Mouse (Mus musculus) fibroblast of lung, adult 2 months (primary cell): ENCODE data around the gene Coq6.

Experiments used
- DNase-seq: peaks from one replicate; pipeline ENCODE4 v3.0.0-alpha.2; 2011; ENCODE audit warnings: low read depth

The Coq6 gene

DNA sequence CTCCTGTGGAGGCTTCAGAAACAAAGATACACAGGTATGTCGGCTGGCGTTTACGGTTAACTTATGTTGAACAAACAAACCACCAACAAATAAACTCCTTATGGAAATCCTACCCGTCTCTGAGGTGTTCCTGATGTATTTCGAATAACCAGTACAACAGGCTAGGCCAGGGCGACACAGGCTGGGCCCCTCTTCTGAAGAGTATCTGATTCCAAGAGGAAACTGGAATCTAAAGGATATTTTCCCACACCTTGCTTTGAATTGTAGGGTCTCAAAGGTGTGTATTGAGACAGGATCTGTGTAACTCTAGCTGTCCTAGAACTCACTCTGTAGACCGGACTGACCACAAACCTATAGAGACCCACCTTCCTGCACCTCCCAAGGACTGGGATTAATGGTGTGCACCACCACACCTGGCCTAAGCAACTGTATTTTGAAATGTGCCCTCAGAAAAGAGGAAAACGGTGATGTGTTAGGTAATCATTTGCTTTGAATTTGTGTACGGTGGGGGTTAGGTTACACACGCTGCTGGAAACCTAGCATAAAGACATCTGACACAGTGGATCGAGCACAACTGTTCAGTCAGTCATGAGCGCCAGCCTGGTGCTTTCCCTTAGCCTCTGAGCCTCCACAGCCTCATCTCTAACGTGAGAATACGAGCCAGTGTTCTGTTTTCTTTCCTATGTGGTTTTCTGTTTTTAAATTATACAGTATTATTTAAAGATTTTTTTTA, 35.7 kb downstream of the Coq6 start:
- DNase-seq = no peak

- DNase-seq = no peak
Measured at GRCm38 (mm10) chr12:84397685-84398084, 36.2 kb downstream of the Coq6 start.

DNA sequence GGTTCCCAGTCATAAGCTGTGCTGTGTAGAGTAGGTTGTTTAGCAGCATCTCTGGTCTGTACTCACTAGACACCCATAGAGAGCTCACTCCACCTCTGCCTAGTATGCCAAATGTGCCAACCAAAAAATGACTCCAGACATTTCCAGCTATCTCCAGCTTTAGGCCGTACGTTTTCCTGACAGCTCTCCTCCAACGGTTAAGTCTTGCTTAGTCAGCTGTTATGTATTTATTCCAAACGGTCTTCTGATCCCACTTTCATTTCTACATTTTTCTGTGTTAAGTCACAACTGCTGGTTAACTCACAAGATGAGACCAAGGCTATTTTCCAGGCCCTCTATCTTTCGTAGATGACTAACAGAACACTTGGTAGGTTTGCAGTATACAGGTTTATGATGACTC, 37.2 kb downstream of the Coq6 start:
- no peak for DNase-seq

- no peak for DNase-seq
Measured at GRCm38 (mm10) chr12:84399135-84399534, 37.7 kb downstream of the Coq6 start.

DNA sequence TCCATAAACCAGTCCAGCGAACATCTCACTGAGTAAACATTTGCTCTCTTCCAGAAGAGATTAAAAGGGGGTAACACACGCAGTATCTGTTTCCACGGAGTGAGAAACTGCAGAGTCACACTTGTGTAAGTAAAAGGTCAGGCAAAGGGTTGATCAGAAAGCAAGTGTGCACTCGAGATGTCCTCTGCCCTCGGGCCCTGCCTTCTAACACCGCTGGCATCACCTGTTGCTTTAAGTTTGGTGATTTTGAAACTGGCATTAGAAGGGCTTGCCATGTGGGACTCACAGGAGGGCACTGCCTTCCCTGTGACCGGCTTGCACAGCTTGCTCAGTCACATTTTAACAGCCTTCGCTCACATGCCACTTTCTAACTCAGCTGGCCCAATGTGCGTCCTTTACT, 38.2 kb downstream of the Coq6 start:
- DNase-seq = no peak

DNA sequence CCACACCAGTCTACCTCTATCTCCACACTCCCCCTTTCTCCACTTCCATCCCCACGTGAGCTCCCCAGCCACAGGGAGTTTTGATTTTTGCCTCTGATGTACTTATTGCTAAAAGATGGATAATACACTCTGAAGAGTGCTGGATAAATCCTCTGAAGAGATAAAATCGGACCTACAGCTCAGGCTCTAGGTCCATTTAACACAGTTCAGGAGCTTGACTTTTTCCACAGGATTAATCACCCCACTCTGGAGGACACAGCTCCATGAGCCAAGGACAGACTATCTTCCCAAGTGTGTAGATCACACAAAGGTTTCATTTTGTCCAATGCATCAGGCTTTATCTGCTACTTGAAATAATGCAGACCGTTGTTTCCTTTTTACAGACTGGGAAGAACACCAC, 38.6 kb downstream of the Coq6 start:
- DNase-seq = no peak

- no peak for DNase-seq
Measured at GRCm38 (mm10) chr12:84400653-84401052, 39.2 kb downstream of the Coq6 start.

DNA sequence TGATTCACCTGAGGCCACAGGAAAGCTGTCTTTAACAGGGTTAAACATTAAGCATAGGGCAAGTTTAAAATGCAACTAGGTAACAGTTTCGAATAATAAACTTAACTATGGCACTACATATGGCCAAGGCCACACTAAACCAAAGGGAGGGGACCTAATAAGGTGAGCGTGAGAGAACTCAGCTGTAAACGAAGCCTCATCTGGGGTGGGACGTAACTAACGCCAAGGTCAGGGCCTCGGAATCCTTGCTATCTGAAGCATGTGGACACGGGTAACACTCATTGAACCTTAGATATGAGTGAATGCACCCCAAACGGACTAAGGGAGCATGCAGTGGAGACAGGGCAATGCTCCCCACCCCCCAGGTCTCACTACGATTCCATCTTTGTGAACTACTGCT, 41.5 kb downstream of the Coq6 start:
- DNase-seq = no peak

DNA sequence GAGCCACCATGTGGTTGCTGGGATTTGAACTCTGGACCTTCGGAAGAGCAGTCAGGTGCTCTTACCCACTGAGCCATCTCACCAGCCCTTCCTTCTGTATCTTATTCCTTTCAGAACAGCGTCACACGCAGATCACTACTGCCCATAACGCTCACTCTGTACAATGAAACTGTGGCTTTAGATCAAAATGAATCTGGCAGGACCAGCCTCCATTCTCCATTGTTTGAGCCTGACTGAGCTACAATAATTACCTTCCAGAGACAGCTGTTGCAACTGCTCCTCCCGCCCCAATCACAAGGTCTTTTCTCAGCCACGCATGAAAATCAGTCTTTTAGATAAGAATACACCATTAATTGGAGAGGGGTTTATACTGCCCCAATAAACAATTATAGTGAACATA, 43.1 kb downstream of the Coq6 start:
- no peak for DNase-seq

- no peak for DNase-seq
Measured at GRCm38 (mm10) chr12:84407259-84407658, 45.8 kb downstream of the Coq6 start.

DNA sequence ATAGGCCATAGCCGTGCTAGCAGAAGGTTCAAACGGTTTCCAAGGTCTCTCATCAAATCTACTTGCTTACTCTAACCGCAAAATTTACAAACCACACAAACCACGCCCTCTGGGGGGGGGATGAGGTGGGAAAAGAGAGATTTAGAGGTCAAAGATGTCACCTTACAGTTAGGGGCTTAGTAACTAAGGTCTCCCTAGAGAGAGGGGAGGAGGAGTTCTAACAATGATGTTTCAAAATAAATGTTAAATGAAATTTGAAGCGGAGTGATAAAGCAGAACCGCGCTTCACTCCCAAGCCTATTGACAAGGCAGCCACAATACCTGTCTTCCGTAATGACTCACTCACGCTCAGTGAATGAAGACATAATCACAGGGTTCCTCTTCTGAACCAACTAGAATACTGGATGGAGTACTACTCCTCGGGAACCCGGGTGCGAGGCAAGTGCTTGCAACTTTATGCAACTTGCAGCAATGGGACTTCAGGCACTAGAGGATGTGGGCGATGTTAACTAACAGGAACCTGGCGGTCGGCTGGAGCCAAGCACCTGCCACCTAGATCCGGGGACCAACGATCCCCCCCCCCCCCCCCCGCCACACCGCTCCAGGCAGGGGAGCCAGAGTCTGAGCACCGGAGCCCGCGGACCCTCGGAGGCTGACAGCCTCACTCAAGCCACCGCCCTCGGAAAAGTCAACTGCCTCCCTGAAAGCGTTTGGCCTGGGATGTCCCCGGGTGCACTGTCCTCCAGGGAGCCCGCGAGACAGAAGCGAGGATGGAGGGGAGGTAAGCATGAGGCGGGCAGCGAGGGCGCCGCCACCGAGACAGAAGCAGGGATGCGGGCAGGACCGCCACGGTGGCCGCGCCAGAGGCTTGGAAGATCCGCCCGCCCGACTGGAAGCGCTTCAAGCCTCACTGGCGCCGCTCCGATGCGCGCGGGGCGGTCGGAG, 46.7 kb downstream of the Coq6 start:
- DNase-seq = no peak

GRCm38 (mm10) chr12:84408819-84409507, 47.5 kb downstream of the Coq6 start, which contains the start of the genes Entpd5 and Bbof1:
TSS of gene Entpd5 (minus strand) at chr12:84409029.
TSS of gene Bbof1 (plus strand) at chr12:84409071.
- peak; percentile 44 for DNase-seq

GRCm38 (mm10) chr12:84416834-84417604, 55.6 kb downstream of the Coq6 start, which contains the start of gene Rnf113a2:
TSS of gene Rnf113a2 (plus strand) at chr12:84417196.
- peak; percentile 63 for DNase-seq

DNA sequence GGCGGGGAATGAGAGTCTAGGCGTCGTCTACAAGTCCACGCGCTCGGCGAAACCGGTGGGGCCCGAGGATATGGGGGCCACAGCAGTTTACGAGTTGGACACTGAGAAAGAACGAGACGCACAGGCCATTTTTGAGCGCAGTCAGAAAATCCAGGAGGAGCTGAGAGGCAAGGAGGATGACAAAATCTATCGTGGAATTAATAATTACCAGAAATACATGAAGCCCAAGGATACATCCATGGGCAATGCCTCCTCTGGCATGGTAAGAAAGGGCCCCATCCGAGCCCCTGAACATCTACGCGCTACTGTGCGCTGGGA, 56.1 kb downstream of the Coq6 start:
- DNase-seq = no peak
